Mouse (Mus musculus) leukemia stem cell, adult 10-12 weeks (primary cell): ENCODE results near the gene Casp12. TPM values are rescaled to one million over a fixed set of nuclear protein-coding genes. Genes with fewer than 3 reads are reported as not detected.

Experiments
- polyA plus RNA-seq: library from polyadenylated mRNA; stranded (reverse); fragments of >175 nt; gene quantifications from 2 replicates; pipeline ENCODE4 v1.2.3, GENCODE M21; 2012; ENCODE audit warnings: low replicate concordance

Gene Casp12
- polyA plus RNA-seq, result 0.17 TPM in 1 of 2 replicates, not detected in the other

DNA sequence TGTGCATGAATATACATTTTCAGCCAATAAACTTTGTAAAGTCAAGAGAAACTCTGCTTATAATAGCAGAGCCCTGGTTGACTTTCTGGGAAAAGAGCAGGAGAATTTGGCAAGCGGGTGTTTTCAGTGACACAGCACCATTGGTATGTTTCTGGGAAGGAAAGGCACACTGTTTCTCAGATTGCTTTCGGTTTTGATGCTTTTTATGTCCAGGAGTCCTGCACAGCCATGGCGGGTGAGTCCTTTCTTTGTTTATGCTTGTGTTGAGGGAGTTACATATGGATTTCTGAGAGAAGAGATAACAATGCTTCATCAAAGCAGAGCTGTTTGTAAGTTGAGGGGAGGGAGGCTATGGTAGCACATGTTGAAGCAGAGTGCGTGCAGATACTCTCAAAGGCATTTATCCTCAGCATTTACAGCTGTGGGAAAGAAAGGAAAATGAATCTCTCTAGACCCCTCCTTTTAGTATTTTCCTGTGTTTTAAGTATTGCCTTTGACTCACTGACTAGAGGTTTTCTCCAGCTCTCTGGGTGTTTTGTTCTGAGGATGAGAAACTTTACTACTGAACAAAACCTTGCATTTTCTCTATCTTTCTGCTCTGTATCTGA, at the start of gene Casp12:
TSS of gene Casp12 (plus strand) at position 140 of the 608 bp plus-strand sequence.

DNA sequence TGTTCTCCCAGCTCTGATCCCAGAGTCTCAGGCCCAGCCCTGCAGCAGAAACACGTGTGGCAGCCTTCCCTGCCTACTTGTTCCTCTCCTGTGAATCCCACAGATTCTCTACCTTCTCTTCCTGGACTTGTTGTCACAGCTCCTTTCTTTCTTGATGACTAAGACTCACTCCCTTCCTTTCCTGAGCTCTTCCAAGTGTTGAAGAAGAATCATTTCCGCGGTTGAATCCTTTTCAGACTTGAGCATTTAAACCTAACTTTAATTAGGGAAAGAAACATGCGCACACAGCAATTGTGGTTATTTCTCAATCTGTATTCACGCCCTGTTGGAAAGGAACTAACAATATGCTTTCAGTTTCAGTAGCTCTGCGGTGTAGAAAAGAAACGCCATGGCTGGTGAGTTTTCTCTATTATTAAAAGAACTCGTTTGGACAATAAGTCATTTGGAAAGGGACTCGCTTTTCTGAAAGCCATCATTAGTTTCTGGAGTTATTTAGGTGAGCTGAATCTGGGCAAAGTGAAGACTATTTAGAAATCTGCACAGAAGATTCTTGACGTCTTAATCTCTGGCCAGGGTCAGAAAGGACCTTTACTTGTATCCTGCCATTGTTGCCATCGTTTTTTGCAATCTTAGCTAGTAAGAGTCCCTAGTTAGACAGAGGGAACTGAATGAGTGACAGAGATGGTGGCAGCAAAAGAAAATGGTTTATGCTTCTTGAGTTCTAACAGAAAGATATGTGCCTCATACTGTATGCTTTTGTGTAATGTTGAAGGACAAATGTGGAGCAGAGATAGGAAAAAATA, 46.7 kb upstream of the Casp12 start, which contains the start of gene Casp1:
TSS of gene Casp1 (plus strand) at position 189 of the 803 bp plus-strand sequence.

DNA sequence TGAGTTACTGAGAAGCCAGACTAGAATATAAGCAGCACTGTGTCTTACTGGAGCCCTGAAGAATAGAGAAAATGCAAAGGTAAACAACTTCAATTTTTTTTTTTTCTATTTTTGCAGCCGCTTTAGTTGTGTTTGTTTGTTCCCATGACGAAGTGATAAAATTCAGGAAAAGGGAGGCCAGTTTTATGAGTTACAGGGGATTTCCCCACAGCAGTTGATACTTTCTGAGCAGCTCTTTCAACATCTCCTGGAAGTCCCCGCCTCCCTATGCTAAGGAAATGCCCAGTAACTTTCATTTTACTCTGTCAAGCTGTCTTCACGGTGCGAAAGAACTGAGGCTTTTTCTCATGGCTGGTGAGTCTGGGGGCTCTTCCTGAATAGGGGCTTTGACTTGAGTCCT, 36.7 kb upstream of the Casp12 start, which contains the start of gene Casp4:
TSS of gene Casp4 (plus strand) at position 268 of the 400 bp plus-strand sequence.

Other genes starting within 250 kb of the Casp12 start
- gene Casp1, start 46.9 kb upstream of the Casp12 start, polyA plus RNA-seq, result 0.19 TPM in 1 of 2 replicates, not detected in the other
- 0.13 and 0.21 TPM in 2 replicates for gene Casp4, start 36.6 kb upstream of the Casp12 start, polyA plus RNA-seq